ENCODE assay signal across 18 mouse cellular contexts in genomic region chr9:32046791-32047190, GRCm38 (mm10).
"Had no signal": no experiment of that assay in that cellular context is flagged by ENCODE, and none has a peak within 500 bp of the region (broad histone marks: within the 10 kb centered on the region; RNA-seq: fewer than 3 reads in every experiment).

No protein-coding gene starts in this region.

- H3K9ac ChIP-seq: liver, postnatal 0 days; lung, embryonic 15.5 days; midbrain, embryonic 13.5 days; midbrain, embryonic 15.5 days; neural tube, embryonic 12.5 days; stomach, embryonic 15.5 days had no signal

- H3K36me3 ChIP-seq: lung, embryonic 15.5 days; midbrain, embryonic 13.5 days; midbrain, embryonic 15.5 days; neural tube, embryonic 12.5 days; stomach, embryonic 15.5 days had no signal

- H3K4me2 ChIP-seq: lung, embryonic 15.5 days; midbrain, embryonic 11.5 days; midbrain, embryonic 13.5 days; midbrain, embryonic 15.5 days; neural tube, embryonic 12.5 days; stomach, embryonic 15.5 days had no signal

- H3K27me3 ChIP-seq: lung, embryonic 15.5 days; megakaryocyte, embryonic 14.5 days; midbrain, embryonic 13.5 days; midbrain, embryonic 15.5 days; neural tube, embryonic 12.5 days; stomach, embryonic 15.5 days had no signal

- DNase-seq: liver, postnatal 0 days; lung, adult 2 months; lung, postnatal 14 days; lung, postnatal 36 days; right cerebral cortex, postnatal 14 days; thymus, adult 2 months; thymus, postnatal 25 days; thymus, postnatal 4 days had no signal

- H3K4me3 ChIP-seq: lung, embryonic 15.5 days; megakaryocyte, embryonic 14.5 days; midbrain, embryonic 13.5 days; midbrain, embryonic 15.5 days; neural tube, embryonic 12.5 days; stomach, embryonic 15.5 days had no signal

- ATAC-seq: liver, postnatal 0 days; lung, postnatal 0 days; midbrain, embryonic 13.5 days; midbrain, embryonic 15.5 days had no signal

- H3K27ac ChIP-seq: lung, embryonic 15.5 days; macrophage; midbrain, embryonic 13.5 days; midbrain, embryonic 15.5 days; neural tube, embryonic 12.5 days; stomach, embryonic 15.5 days; stomach, postnatal 0 days had no signal

- H3K4me1 ChIP-seq: megakaryocyte, embryonic 14.5 days; neural tube, embryonic 12.5 days; stomach, embryonic 15.5 days had no signal

- H3K9me3 ChIP-seq: lung, embryonic 15.5 days; megakaryocyte, embryonic 14.5 days; midbrain, embryonic 13.5 days; midbrain, embryonic 15.5 days; neural tube, embryonic 12.5 days; stomach, embryonic 15.5 days had no signal
